Mouse (Mus musculus) mouse embryonic stem cell (cell line): ENCODE data around the gene Srrm1.
"Not testable (repeated sequence)": the region's sequence is repeated elsewhere in the genome, so short reads cannot be mapped to it uniquely, and the experiment has no call there.

Experiments
- in situ Hi-C, 2 experiments: fragments of 300-500 bp; cut with MboI; formaldehyde crosslinking; loops; 1 replicate in 1 of 2; 3 replicates in 1 of 2; pipeline ENCODE4 v1.14.3; 2019 to 2020; ENCODE audit warnings: low sequenced_read_pairs in 2 of 2, low pct_unique_long_range_greater_than_20kb in 1 of 2, mixed read lengths in 1 of 2; ENCODE audit not compliant: unreplicated experiment in 1 of 2

The Srrm1 gene

GRCm38 (mm10) chr4:135286033-135286622 is 67.0 kb downstream of the Srrm1 start:
- in situ Hi-C loops: no loop called here

DNA sequence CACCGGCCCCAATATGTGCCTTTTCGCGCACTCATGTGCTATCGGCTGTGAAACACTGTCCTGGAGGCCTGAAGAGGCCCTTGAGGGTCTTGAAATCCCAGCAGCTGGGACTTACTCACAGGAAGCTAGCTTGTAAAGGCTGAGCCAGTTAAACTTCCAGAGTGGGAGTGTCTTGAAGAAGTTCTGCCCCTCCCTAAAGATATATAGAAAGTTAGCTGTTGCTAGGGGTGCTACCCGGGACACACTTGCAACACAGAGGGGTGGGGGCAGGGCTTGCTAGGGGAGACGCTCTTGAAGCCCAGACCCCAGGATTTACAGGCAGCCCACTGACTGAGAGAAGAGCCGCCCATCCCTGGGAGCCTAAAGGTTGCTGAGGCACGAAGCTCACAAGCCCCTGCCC is 67.7 kb downstream of the Srrm1 start:
- in situ Hi-C loops: no loop called here

DNA sequence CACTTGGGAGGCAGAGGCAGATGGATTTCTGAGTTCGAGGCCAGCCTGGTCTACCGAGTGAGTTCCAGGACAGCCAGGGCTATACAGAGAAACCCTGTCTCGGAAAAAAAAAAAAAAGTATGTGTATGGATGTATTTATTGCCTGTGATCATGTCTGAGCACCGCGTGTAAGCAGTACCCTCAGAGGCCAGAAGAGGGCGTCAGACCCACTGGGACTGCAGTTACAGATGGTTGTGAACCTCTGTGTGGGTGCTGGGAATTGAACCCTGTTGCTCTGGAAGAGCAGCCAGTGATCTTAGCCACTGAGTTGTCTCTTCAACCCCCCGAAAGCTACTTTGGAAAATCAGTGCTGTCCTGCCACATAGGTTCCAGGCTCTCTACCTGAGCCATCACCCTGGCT is 69.2 kb downstream of the Srrm1 start:
- in situ Hi-C loops: no loop called here

DNA sequence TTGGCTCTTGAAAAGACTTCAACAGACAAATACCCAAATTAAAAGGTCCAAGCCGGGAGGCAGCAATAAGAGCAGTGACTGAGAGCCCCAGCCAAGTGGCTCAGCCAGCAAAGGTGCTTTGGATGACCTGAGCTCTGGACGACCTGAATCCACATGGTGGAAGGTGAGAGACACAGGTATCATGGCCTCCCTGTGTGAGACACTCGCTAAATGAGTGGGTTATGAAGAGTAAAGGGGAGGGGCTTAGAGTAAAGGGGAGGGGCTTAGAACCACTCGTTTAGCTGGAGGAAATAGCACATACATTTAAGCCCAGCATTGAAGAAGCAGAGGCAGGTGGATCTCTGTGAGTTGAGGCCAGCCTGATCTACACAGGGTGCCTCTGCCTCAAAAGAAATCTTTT is 69.7 kb downstream of the Srrm1 start:
- in situ Hi-C loops: no loop called here

- in situ Hi-C loops: no loop called here
Measured at GRCm38 (mm10) chr4:135282651-135283290, 70.3 kb downstream of the Srrm1 start.

DNA sequence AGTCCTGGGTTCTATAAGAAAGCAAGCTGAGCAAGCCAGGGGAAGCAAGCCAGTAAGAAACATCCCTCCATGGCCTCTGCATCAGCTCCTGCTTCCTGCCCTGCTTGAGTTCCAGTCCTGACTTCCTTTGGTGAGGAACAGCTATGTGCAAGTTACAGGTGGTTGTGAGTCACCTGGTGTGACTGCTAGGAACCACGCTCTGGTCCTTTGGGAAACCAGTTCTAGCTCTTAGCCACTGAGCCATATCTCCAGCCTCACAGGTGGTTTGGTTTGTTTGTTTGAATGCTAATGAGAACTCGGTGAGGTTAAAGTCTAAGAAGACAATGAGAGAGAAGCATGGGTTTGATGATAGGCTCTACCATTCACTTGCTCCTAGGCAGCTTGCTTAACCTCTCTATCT is 73.1 kb downstream of the Srrm1 start:
- in situ Hi-C loops: not testable (repeated sequence)

DNA sequence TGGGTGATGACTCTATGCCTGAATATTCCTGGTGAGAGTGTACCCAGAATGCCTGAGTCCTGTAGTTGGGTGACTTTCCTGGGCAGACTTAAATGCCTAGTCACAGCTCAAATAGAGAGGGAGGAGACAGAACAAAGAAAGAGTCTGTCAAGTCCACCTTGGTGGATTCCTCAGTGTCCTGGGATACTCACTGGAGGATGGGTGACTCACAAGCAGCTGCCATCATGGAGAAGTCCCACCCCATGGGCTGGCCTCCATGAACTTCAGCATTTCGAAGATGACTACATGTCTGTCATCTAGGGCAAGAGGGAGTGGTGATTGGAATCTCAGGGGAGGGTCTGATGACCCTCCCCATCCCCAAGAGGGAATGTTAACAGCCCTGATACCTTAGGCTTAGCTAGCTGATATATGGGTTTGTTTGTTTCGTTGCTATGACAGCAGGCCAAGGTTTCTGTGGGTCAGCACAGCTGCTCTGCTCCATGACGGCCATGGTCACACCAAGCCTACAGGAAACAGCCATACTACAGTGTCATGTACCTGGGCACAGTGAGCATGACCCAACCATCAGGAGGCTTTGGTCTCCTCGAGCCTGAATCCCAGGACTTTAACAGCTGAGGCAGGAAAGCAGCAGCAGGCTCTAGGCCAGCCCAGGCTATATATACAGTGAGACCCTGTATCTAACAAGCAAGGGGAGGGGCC is 76.3 kb downstream of the Srrm1 start:
- in situ Hi-C loops: no loop called here

GRCm38 (mm10) chr4:135274761-135275160 is 78.4 kb downstream of the Srrm1 start:
- in situ Hi-C loops: no loop called here

- in situ Hi-C loops: no loop called here
Measured at GRCm38 (mm10) chr4:135273307-135273682, 79.8 kb downstream of the Srrm1 start.

GRCm38 (mm10) chr4:135272640-135273306 is 80.3 kb downstream of the Srrm1 start, which contains the start of gene Clic4:
Gene Clic4 (minus strand): TSS chr4:135272814.
- in situ Hi-C loops: no loop called here

DNA sequence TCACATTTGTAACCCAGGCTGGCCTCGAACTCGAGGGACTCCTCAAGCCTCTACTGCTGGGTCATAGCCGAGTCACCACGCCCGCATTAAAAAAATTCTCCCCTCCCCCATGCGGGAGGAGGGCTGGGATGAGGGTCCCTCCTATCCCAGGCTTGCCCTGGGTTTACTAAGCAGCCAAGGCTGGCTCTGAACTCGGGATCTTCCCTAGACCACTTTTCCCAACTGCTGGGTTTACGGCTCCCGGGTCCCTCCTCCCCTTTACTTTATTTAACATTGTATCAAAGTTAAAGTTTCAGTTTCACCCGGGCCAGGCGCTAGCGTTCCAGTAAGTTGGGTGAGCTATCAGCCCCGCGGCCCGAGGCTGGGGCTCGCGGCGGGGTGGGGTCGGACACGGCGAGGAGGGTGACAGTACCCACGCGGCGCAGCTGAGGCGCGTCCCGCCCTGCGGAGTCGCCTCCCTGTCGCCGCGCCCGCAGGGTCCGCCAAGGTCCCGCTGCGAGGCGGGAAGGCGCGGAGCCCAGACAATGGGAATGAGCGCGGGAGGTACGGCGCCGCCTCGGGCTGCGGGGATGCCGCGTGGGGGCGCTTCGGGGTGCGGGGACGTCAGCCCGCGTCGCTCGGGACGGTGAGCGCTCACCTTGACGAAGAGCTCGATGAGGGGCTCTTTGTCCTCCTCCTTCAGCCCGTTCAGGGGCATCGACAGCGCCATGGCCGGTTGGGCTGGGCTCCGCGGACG is 81.1 kb downstream of the Srrm1 start:
- in situ Hi-C loops: no loop called here

DNA sequence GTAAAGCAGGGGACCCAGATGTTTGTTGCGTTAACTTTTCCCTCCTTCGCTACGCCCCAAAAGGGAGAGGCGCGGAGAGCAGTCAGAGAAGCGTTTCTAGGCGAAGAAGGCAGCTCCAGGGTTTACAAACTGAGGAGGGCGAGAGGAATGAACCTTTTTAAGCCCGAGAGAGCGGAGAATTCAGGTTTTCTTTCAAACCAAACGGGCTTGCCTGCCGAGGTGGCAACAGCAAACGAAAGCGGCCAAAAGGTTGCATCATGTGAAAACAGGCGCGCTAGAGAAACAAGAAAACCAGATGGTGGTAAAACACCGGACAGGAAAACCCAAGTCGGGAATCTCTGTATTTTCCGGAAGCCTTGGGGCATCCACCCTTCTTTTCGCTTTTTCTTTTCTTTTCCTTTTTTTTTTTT is 81.7 kb downstream of the Srrm1 start:
- in situ Hi-C loops: no loop called here
